Mouse (Mus musculus): ENCODE data around the gene Tpst1. TPM values are rescaled to one million over a fixed set of nuclear protein-coding genes. Genes with fewer than 3 reads are reported as not detected.

Tpst1 gene
- total RNA-seq, 1 experiment from 2014 or later = 7.8 TPM

GRCm38 (mm10) chr5:130128686-130129523, 55.8 kb downstream of the Tpst1 start:
- ATAC-seq (replicated peaks; ENCODE audit: low read depth, poor library complexity, severe bottlenecking) = no peak

- peak; percentile 56 for ATAC-seq (replicated peaks; ENCODE audit: low read depth, poor library complexity, severe bottlenecking)
Measured at GRCm38 (mm10) chr5:130129524-130129793, 56.3 kb downstream of the Tpst1 start.

- ATAC-seq (replicated peaks; ENCODE audit: low read depth, poor library complexity, severe bottlenecking) = no peak
Measured at GRCm38 (mm10) chr5:130136597-130136996, 63.5 kb downstream of the Tpst1 start.

- peak; percentile 49 for ATAC-seq (replicated peaks; ENCODE audit: low read depth, poor library complexity, severe bottlenecking)
Measured at GRCm38 (mm10) chr5:130139393-130139792, 66.3 kb downstream of the Tpst1 start.

GRCm38 (mm10) chr5:130141138-130141537, 68.0 kb downstream of the Tpst1 start:
- ATAC-seq (replicated peaks; ENCODE audit: low read depth, poor library complexity, severe bottlenecking) = no peak

GRCm38 (mm10) chr5:130142041-130142440, 68.9 kb downstream of the Tpst1 start:
- ATAC-seq (replicated peaks; ENCODE audit: low read depth, poor library complexity, severe bottlenecking) = no peak

GRCm38 (mm10) chr5:130143101-130143500, 70.0 kb downstream of the Tpst1 start:
- no peak for ATAC-seq (replicated peaks; ENCODE audit: low read depth, poor library complexity, severe bottlenecking)

- ATAC-seq (replicated peaks; ENCODE audit: low read depth, poor library complexity, severe bottlenecking) = peak; percentile 43; the same call in 1 of the 2 replicates
Measured at GRCm38 (mm10) chr5:130143977-130144333, 70.8 kb downstream of the Tpst1 start.

GRCm38 (mm10) chr5:130144334-130145312, 71.5 kb downstream of the Tpst1 start, which contains the start of gene Kctd7:
Gene Kctd7, plus strand, starts transcription at chr5:130144861.
- peak; percentile 80 for ATAC-seq (replicated peaks; ENCODE audit: low read depth, poor library complexity, severe bottlenecking)

GRCm38 (mm10) chr5:130145961-130146360, 72.8 kb downstream of the Tpst1 start:
- ATAC-seq (replicated peaks; ENCODE audit: low read depth, poor library complexity, severe bottlenecking) = no peak

GRCm38 (mm10) chr5:130149726-130150310, 76.7 kb downstream of the Tpst1 start:
- ATAC-seq (replicated peaks; ENCODE audit: low read depth, poor library complexity, severe bottlenecking) = no peak

GRCm38 (mm10) chr5:130154286-130154685, 81.2 kb downstream of the Tpst1 start:
- ATAC-seq (replicated peaks; ENCODE audit: low read depth, poor library complexity, severe bottlenecking) = no peak

GRCm38 (mm10) chr5:130158545-130158944, 85.4 kb downstream of the Tpst1 start:
- peak; percentile 67 for ATAC-seq (replicated peaks; ENCODE audit: low read depth, poor library complexity, severe bottlenecking)

- ATAC-seq (replicated peaks; ENCODE audit: low read depth, poor library complexity, severe bottlenecking) = peak; percentile 59
Measured at GRCm38 (mm10) chr5:130159761-130160201, 86.7 kb downstream of the Tpst1 start.

- ATAC-seq (replicated peaks; ENCODE audit: low read depth, poor library complexity, severe bottlenecking) = peak; percentile 83
Measured at GRCm38 (mm10) chr5:130163670-130164069, 90.5 kb downstream of the Tpst1 start.

GRCm38 (mm10) chr5:130165213-130165612, 92.1 kb downstream of the Tpst1 start:
- no peak; the same call in 1 of the 2 replicates for ATAC-seq (replicated peaks; ENCODE audit: low read depth, poor library complexity, severe bottlenecking)

GRCm38 (mm10) chr5:130169109-130169508, 96.0 kb downstream of the Tpst1 start:
- no peak for ATAC-seq (replicated peaks; ENCODE audit: low read depth, poor library complexity, severe bottlenecking)

GRCm38 (mm10) chr5:130170666-130171422, 97.7 kb downstream of the Tpst1 start:
- peak; percentile 34 for ATAC-seq (replicated peaks; ENCODE audit: low read depth, poor library complexity, severe bottlenecking)

- ATAC-seq (replicated peaks; ENCODE audit: low read depth, poor library complexity, severe bottlenecking) = peak; percentile 80
Measured at GRCm38 (mm10) chr5:130171423-130171954, 98.4 kb downstream of the Tpst1 start, which contains the start of gene Rabgef1. Gene Rabgef1, plus strand, starts transcription at chr5:130171798.

All from common myeloid progenitor, adult 5-6 weeks (primary cell).